Mouse (Mus musculus) layer of hippocampus, postnatal 14 days (tissue): Measurements from ENCODE around the gene Dclk2. TPM values are rescaled to one million over a fixed set of nuclear protein-coding genes. Genes with fewer than 3 reads are reported as not detected.

ENCODE experiments used
- DNase-seq, 2 experiments: peaks; one replicate each; pipeline ENCODE4 v3.0.0; 2021 to 2022; ENCODE audit warnings: low spot score in 2 of 2, mixed read lengths in 1 of 2
- total RNA-seq, 2 experiments: library from RNA; stranded (reverse); gene quantifications; 2 replicates each; pipeline ENCODE4 v1.2.3; 2021

The Dclk2 gene
- total RNA-seq, 2 experiments from 2014 or later, result 129 to 130 TPM

DNA sequence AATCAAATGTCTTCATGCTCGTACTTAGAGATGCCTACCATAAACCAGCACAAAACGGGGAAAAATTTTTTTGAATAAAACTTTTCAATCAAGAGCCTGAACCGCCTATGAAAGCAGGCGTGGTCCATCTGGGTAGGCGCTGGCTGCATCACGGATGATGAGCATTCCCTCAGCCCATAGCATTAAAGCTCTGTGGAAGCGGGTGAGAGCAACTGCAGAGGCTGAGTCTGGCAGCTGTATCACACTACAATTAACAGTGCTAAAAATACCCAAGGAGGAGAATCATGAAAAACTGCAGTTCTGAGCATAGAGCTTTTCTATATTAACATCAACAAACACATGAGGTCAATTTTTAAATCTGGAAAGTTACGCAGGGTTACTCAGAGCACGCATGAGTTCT, 23.6 kb downstream of the Dclk2 start:
- DNase-seq, result no peak

DNA sequence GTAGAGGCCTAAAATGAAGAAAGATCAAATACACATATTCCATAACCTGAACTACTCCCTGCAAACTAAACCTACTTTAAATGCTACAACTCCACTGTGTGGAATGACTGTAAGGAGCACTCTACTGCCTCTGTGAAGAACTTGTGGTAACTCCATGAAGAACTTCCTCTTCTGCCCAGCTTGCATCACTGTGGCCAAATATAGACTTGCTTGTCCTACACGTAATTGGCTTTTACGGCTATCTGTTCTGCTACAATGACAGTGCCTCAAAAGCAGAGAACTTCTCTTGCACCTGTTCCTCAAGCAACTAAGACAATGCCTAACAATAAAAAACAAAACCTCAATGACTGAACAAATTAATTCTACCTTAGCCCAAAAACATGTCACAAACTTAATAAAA, 26.2 kb downstream of the Dclk2 start:
- no peak for DNase-seq

DNA sequence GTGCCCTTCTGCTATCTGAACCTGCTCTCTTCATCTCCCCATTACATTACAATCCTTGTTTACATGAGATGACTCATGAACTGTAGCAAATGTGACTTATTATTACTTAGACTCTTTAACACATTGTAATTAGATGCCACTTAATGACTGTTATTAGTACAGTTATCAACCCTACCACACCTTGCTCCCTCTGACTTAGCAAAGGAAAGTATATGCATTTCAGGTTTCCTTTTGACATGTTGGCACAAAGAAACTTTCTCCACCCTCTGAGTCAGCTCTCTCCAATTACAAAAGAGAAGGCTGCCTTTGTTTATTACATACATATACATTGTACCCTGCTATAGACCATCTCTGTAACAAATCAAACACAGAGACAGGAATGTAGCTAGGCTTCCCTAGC, 33.1 kb downstream of the Dclk2 start:
- DNase-seq, result no peak

DNA sequence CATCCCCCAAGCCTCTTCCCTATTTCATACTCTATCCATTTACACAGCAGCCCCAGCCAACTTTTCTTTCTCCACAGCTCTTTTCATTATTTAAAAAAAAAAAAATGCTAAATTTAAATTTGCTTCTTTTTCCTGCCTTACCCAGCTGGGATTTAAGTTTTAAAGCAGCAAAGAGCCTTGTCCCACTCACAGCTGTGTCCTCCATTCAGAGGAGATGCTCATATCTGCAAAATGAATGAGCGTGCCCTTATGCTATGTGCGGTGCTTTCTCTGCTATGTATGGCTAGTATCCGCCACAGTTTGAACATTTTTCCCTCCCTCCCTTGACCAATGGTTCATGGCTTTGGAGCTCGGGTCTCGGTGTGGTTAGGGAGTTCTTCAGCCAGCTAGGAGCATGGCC, 35.5 kb downstream of the Dclk2 start:
- no peak for DNase-seq

DNA sequence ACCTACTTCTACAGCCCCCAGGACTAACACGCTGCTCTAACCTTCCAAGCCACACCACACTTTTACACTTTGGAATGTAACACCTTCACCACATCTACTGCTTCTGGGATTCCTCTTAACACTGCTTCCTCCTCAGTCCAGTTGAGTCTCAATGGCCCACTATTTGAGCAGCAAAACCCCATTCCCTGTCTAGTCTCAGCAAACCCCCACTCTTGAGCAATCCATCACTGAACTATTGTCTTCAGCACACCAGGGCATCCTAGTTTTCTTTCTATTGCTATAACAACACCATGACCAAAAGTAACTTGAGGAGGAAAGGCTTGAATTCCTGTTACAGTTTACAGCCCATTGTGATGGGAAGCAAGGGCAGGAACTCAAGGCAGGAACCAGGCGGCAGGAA, 36.2 kb downstream of the Dclk2 start:
- DNase-seq, result no peak

DNA sequence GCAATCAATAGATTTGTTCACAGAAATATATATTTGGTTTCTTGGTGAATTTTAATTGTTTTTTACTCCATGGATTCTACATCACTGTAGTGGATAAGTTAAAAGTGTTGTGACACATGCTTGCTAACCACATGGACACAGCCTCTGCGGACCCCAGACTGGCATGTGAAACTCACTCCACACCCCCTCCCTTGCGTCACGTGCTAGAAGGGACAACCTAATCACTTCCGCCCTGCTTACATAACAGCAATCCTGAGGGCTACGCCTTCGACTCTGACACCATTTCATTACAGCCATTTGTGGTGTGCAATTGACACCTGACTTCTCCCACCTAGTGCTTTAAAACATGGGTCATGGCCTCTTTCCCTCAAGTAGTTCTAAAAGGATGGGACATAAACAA, 36.7 kb downstream of the Dclk2 start:
- no peak for DNase-seq

DNA sequence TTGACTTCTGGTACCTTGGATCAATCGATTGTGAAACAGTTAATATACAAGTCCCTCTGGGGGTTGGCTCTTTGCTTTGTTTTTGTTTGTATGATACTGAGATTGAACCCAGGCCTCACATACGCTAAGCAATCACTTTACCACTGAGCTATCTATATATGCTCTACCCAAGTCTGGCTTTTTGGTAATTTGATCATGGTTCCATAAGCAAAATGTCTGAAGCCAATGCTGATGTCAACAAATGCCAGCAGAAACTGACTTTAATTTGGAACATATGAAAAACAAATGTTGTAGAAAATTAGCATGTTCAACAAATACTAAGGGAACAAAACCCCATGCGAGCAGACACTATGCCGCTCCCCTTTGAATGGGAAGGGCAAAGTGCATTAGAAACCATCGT, 44.7 kb downstream of the Dclk2 start:
- DNase-seq, result no peak

DNA sequence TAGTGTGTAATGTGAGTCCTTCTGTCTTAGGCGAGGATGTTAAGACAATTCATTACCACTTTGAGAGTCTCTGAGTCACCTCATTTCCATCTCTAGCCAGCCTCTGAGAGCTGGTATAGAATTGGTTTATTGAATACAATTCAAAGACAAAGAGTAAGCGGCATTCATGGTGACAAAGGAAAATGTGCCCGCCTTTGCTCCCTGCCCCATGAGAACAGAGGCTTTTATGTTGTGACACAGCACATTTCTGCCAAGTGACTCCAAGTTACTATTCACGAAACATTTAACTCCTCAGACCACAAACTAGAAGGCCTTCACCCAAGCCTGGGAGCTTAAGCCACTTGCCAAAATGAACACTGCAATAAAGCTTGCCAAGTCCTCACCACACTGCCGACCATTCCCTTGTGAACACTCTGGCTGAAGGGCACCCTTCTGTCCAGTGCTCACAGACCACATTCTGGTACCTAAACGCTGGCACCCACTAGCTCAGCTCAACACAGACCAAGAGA, 47.5 kb downstream of the Dclk2 start:
- peak; percentile 35 to 61 for DNase-seq

DNA sequence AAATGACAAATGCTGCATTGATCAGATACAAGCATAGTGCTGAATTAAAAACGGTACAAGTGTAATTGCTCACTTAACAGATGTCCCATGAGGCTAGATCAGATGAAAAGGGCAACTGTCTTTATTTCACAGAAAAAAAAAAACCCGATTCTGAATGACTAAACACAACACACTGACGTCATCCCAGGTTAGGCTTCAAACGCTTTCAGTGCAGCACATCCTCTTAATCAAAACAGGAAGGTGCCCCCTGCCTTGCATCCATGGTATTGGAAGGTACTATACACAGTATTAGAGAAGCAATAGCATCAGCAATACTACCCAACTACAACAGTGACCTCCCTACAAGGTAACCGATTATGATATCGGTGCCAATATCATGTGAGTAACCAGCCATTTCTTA, 49.7 kb downstream of the Dclk2 start:
- DNase-seq, result no peak

DNA sequence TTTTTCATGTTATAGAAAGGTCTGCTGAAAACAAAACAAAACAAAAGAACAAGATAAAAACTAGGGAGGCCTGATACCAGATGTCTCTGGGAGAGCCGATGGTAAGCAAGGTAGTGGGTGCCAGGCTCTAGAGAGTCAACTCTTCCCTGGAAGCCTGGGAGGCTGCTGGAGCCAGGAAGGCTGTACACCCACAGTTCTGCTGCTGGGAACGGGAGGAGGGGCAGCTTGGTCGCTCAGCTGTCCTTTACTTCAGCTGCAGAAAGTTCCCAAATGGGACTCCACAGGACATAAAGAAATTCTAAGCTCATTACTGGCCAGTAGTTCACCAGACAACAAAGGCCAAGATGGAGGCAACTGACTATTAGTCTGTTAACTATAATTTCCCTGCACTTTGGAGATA, 50.2 kb downstream of the Dclk2 start:
- peak; percentile 24 to 67 for DNase-seq

DNA sequence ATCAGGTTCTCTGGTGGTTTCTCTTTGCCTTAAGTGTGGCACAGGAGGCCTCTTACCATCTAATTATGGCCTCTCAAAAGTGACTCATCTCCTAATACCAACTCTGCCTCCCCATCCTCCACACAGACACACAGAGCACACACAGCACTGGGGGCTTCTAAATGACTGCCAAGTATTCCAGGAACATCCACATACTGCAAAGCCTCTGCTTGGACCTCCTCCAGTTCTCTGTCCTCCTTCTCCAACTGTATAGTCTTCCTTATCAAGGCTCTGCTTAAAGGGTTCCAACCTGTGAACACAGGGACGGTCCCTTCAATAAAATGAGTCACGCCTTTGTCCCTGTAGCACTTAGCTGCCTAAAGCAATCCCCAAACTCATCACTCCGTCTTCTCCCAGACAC, 51.9 kb downstream of the Dclk2 start:
- no peak for DNase-seq

DNA sequence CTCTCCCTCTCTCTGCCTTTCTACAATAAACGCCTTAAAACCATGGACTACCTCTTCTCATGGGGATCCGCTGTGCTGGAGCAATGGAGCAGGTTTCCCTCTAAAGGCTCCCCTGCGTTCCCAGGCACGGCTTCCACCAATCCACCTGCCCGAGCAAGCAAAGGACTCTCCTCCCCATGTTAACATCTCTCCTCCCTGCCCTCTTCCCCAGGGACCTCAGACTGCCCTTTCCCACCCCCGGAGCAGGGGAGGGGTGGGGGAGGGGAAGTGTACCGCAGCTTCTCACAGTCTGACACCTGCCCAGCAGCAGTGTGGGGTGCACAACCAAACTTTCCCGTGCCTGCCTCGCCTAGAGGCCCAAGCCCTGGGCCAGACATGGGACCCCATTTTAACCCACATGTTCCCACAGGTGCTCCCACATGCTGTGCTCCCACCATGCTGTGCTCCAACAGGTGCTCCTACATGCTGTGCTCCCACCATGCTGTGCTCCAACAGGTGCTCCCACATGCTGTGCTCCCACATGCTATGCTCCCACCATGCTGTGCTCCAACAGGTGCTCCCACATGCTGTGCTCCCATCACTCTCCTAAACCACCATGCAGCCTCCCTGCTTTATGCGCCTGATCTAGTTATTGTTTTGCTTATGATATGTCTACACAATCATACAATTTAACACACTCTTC, 57.2 kb downstream of the Dclk2 start:
- no peak for DNase-seq

DNA sequence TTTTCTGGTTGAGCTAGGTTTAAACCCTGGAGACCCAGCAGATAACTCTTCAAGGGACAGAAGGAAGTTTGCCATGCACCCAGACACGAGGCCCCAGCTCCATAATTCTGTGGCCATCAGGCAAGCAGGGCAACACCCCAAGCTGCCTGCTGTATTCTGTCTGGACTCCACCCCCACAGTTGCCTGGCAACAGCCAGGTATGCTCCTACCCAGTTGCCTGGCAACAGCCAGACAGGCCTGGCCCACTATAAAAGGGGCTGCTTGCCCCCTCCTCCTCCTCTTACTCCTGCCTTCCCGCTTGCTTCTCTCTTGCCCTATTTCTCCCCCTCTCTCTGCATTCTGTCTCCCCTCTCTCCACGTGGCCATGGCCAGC, 57.7 kb downstream of the Dclk2 start:
- no peak for DNase-seq

DNA sequence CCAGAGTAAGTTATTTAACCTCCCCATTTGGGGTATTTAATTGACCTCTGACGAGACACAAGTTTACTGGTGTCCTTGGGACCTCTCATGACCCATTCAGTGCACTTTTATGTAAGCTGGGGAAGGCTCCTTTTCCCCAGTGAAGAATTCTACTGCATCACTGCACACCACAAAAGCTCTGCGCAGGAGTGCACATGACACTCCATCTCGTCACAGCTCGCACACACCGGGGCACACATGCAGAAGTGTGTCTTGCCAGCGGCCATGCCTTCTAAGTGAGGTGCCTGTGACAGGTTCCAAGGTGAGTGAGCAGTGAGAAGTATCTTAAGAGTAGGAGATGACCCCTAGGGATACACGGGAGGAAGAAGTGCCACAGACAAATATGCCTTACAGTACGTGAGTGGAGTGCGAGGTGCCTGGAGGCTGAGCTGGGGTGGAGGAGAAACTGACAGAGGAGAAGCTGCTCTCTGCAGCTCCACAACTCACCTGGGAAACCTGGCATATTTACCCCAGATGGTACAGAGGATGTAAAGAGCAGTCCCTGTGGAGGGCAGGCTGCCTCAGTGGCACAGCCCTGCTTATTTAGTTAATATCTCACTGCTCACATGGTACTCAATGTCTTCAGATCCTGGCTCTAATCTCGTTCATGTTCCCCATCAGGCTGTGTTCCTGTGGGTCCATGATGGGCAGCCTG, 58.3 kb downstream of the Dclk2 start:
- no peak for DNase-seq

DNA sequence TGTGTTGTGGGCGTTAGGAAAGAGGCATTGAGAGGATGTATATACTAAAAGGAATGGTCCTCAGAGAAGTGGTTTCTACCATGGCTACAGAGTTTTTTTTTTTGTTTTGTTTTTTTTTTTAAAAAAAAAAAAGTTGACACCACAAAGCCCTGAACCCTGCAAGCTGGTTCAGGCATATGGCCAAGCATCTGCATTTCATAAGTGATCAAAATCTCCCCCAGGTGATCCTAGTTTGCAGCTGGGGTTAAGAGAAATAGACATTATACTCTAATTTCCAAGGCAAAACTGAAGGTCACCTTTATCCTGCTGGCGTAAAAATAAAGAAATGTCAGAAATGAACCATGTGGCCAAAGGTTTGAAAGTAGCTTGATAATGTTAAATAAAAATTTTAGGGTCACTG, 60.9 kb downstream of the Dclk2 start:
- no peak for DNase-seq

DNA sequence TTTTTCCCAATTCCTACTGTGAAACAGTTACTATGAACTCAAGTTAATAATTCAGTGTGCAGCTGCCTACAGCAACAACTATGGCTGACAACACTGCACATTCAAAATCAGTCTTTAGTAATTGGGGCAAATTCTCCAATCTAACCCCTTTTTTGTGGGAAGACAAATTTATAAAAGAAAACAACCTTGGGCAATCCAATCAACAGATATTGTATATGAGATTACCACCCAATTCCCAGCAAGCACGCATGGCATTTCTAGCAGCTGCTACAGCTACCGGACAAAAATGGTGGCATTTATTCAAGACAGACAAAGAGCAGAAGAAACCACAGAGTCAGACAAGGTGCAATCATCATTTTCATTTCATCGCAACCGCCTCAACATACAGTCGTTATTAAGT, 62.0 kb downstream of the Dclk2 start:
- DNase-seq, result no peak

DNA sequence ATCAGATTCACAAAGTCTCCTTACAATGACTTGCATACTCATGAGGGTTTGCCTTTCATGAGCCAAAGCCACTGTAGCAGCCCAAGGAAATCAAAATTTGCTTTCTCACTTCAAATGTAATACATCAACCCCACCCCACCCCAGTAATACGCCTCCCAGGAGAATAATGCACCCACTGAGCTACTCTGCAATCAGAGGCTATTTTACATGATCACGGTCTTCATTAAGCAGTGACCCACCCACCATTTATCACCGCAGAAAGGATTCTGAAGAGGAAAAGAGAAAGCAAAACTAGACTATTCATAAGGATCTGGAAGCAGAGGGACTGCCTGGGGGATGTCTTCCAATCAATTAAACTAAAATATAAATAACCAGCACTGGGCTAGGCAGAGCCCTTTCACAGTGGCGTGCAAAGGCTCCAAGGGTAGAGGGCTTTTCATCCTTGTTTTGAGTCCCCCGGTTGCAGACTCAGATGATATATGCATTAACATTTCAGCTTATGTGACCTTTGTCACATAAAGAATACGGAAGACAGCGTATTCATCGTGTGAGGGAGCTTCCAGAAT, 62.7 kb downstream of the Dclk2 start:
- DNase-seq, result no peak

DNA sequence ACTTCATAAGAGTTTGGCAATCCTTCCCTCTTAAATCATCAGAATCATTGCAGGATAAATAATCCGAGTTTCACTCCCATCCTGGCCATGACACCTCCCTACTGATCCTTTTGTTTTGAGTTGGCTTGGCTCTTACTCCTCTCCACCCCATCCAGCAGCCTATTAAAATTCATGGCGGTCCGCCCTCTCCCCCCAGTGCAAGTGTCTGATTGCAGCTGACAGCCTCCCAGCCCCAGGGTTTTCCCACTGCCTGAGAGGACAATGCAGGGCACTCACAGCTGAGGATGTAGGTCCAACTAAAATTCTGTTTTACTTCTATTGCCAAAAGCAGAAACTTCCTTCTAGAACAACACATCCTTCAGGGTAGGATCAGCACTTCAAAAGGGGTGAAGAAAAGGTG, 67.8 kb downstream of the Dclk2 start:
- DNase-seq, result peak in 1 of 2 experiments; percentile 60

DNA sequence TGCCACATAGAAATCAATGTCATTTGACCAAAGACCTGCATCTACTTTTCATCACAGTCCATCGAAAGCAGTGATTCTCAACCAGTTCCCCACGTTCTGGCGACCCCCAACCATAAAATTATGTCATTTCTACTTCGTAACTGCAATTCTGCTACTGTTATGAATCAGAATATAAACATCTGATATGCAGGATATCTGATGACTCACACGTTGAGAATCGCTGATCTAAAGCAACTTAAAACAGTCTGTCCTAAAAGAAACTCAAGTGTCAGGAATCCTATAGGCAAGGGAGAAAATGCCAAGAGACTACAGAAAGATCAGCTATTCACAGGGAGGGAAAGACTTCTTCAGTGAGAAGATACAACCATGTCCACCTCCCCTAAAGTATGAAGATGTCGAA, 69.5 kb downstream of the Dclk2 start:
- no peak for DNase-seq

DNA sequence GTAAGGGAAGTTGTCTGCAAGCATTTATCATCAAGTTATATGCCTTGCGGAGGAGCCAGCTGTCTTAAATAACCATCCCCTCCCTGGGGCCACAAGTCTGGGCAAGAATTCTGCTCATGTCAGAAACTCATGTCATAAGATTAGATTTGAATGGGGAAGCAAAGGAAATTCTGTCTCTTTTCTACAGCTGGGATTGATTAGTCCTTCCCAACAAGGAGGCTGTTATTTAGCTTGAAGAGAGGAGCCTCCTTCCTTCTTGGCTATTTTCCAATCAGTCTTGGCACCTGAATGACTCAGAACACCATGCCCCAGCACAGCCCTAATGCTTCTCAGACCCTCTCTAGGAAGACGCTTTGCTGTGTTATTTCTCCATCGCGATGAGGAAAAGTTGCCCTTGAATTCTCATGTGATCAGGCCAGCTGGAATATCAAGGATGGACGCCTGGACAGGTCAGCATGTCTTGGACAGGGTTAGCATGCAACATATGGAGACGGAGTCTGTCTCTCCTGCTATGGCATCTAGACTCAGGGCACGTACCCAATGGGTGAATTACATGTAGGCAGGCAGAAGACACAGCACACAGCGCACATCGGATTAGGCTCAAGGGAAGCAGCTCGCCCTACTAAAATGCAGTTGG, 70.1 kb downstream of the Dclk2 start:
- peak in 1 of 2 experiments; percentile 54 for DNase-seq

DNA sequence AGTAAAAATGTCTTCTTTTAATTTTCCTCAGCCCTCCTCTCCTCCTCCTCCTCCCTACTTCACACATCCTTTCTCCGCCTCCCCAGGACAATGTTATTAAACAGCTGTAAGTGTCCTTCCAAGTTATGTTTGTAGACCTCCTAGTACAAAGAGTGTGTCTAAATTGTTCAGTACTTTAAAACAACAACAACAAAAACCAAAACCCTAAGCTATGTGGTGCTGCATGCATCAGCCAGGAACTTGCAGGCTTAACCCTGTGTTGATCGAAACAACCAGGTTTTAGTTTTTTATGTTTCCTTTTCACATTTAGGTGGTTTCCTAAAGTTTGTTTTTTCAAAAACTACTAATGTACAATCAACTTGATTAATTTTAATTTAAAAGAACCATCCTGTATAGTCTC, 71.3 kb downstream of the Dclk2 start:
- DNase-seq, result no peak

DNA sequence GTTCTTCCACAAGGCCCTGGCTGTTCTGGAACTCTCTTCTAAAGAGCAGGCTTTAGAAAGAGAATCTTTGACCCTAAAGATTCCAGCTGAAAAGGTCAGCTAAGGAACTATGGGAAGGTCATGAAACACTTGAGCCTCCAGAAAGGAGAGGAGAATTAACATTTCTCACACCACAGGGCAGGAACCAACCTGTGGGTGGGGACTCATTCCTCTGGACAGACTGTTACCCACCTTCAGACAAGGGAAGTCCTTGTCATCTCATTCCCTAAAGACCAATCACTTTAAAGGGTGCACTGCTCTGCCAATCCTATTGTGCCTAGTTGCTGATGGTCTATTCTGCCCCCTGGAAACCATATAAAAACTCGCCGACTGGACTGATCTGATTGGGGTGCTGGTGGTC, 73.1 kb downstream of the Dclk2 start:
- no peak for DNase-seq
